Mouse (Mus musculus) heart, embryonic 10.5 days (tissue): Measurements from ENCODE around the gene Vps51. TPM values are rescaled to one million over a fixed set of nuclear protein-coding genes. Genes with fewer than 3 reads are reported as not detected.
"Not testable (repeated sequence)": the region's sequence is repeated elsewhere in the genome, so short reads cannot be mapped to it uniquely, and the experiment has no call there.

Experiments used
- DNase-seq: peaks from one replicate; pipeline ENCODE4 v3.0.0-alpha.2; 2017; ENCODE audit warnings: low spot score
- H3K27ac ChIP-seq: fragments of 300-500 bp; sonication (generic); 2 replicates; pipeline ENCODE4 v1.5.1; 2016; ENCODE audit warnings: mild to moderate bottlenecking
- H3K27me3 ChIP-seq: fragments of 300-500 bp; sonication (generic); 2 replicates; pipeline ENCODE4 v1.6.1; 2016; ENCODE audit warnings: mild to moderate bottlenecking; ENCODE audit not compliant: poor library complexity, insufficient read depth, severe bottlenecking
- H3K36me3 ChIP-seq: fragments of 300-500 bp; sonication (generic); 2 replicates; pipeline ENCODE4 v1.6.1; 2016; ENCODE audit warnings: mild to moderate bottlenecking, moderate library complexity
- H3K4me1 ChIP-seq: fragments of 300-500 bp; sonication (generic); 2 replicates; pipeline ENCODE4 v1.6.1; 2016; ENCODE audit warnings: mild to moderate bottlenecking
- H3K4me3 ChIP-seq: fragments of 300-500 bp; sonication (generic); 2 replicates; pipeline ENCODE4 v1.5.1; 2016; ENCODE audit warnings: mild to moderate bottlenecking, moderate library complexity
- H3K9me3 ChIP-seq: fragments of 300-500 bp; sonication (generic); 2 replicates; pipeline ENCODE4 v1.6.1; 2016; ENCODE audit warnings: mild to moderate bottlenecking, moderate library complexity
- WGBS: fragments of 180-500 bp; shearing (Covaris S2); methylation state at CpG from one replicate; pipeline ENCODE4 v1.1.7; 2016; 5-methylcytosine and 5-hydroxymethylcytosine counted together
- polyA plus RNA-seq: library from polyadenylated mRNA; unstranded; fragments of >200 nt; fragmentation: Nextera tagmentation; extraction: Ambion mirVana; gene quantifications from 2 replicates; pipeline ENCODE4 v1.2.1, GENCODE M21; 2016

The Vps51 gene
- polyA plus RNA-seq, 1 experiment from 2014 or later, result 60.5 TPM

DNA sequence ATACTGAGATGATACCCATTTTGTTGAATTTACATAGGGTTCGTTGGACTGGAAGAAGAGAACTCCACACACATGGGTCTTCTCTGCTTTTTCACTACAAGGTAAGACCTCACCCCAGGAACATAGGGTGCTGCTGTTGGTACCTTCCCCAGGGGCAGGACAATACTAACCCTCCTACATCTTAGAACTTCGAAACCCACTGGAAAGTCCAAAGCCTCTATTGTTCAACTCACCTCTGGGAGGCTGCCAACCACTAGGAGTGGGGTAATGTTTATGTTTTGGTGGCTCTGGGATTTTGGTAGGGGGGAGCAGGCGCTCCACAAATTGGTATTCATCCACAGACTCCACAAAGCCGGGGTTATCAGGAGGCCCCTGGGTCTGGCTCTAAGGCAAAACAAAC lies 20.3 kb downstream of the Vps51 start:
- Histone ChIP-seq H3K27ac (0 out of 2 replicates have a peak overlapping the region, but pooled peaks have one; percentile 96), H3K36me3 (peaks cover 61% of the 10 kb centered on the region), H3K27me3 (no peaks in the 10 kb centered on the region), H3K9me3 (no peaks in the 10 kb centered on the region), H3K4me3 (peak overlapping the region; percentile 91), H3K4me1 (peaks cover 23% of the 10 kb centered on the region)
- WGBS, result 66% methylated on average over 4 of the region's 4 CpGs
- DNase-seq, result no peak

- no peak for DNase-seq
- no peaks in the 10 kb centered on the region for H3K9me3 ChIP-seq
- H3K4me1 ChIP-seq, result peaks cover 17% of the 10 kb centered on the region
- no peaks in the 10 kb centered on the region for H3K27me3 ChIP-seq
- H3K36me3 ChIP-seq, result peaks cover 78% of the 10 kb centered on the region
- 88% methylated on average over 5 of the region's 5 CpGs for whole genome bisulfite sequencing
- H3K4me3 ChIP-seq, result no peak overlapping the region
- H3K27ac ChIP-seq, result no peak overlapping the region
These were observed 22.7 kb downstream of the Vps51 start for GRCm38 (mm10) chr19:6054296-6054695.

GRCm38 (mm10) chr19:6052516-6052915 lies 24.5 kb downstream of the Vps51 start:
- no peak overlapping the region for H3K4me3 ChIP-seq
- H3K27ac ChIP-seq, result no peak overlapping the region
- H3K27me3 ChIP-seq, result no peaks in the 10 kb centered on the region
- H3K9me3 ChIP-seq, result no peaks in the 10 kb centered on the region
- H3K36me3 ChIP-seq, result peaks cover 82% of the 10 kb centered on the region
- DNase-seq, result no peak
- H3K4me1 ChIP-seq, result peaks cover 24% of the 10 kb centered on the region
- whole genome bisulfite sequencing, result 89% methylated on average over 7 of the region's 7 CpGs

DNA sequence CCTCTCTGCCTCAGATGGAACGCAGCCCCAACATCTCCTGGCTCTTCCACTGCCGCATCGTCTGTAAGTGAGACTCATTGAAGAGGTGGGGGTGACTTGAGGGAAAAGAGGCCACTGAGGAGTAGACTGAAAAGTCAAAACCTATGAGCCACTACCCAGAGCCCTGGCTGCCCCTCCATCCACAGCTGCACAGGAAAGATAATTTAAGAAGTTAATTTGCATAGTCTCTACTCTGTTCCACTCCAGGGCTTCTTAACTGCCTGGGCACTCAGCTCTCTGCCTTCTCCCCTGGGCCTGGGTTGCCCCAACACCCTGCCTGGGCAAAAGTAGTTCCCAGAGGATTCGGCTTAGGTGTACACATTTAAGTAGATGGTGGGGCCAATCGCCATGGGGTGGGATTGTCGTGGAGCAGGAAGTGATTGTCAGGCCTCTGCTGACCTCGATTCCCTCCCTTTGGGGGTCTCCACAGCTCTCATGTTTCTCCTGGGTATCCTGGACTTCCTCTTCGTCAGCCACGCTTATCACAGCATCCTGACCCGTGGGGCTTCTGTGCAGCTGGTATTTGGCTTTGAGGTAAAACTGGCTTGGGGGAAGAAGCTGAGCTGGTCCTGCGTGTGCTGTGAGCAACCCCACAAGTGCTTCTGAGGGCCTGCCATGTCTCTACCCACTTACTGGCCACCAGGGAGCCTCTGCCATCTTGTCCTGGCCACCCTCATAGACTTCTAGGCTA lies 28.2 kb downstream of the Vps51 start:
- Histone ChIP-seq H3K4me3 (peak overlapping the region; percentile 86; the same call in 1 of the 2 replicates), H3K27me3 (no peaks in the 10 kb centered on the region), H3K9me3 (no peaks in the 10 kb centered on the region), H3K36me3 (peaks cover 58% of the 10 kb centered on the region), H3K4me1 (peaks cover 22% of the 10 kb centered on the region), H3K27ac (no peak overlapping the region)
- DNase-seq, result no peak
- 77% methylated on average over 11 of the region's 11 CpGs for WGBS

- Histone ChIP-seq H3K4me3 (peak overlapping the region; percentile 86), H3K4me1 (peaks cover 22% of the 10 kb centered on the region), H3K27ac (peak overlapping the region; percentile 94), H3K27me3 (no peaks in the 10 kb centered on the region), H3K36me3 (peaks cover 48% of the 10 kb centered on the region), H3K9me3 (no peaks in the 10 kb centered on the region)
- 80% methylated on average over 8 of the region's 8 CpGs for WGBS
- no peak for DNase-seq
These were observed 29.2 kb downstream of the Vps51 start for GRCm38 (mm10) chr19:6047899-6048166.

GRCm38 (mm10) chr19:6047154-6047898 lies 29.7 kb downstream of the Vps51 start:
- Histone ChIP-seq H3K9me3 (no peaks in the 10 kb centered on the region), H3K27ac (peak overlapping the region; percentile 94), H3K4me3 (peak overlapping the region; percentile 86), H3K4me1 (peaks cover 22% of the 10 kb centered on the region), H3K36me3 (peaks cover 43% of the 10 kb centered on the region), H3K27me3 (no peaks in the 10 kb centered on the region)
- WGBS, result 2% methylated on average over 43 of the region's 44 CpGs
- DNase-seq, result no peak

DNA sequence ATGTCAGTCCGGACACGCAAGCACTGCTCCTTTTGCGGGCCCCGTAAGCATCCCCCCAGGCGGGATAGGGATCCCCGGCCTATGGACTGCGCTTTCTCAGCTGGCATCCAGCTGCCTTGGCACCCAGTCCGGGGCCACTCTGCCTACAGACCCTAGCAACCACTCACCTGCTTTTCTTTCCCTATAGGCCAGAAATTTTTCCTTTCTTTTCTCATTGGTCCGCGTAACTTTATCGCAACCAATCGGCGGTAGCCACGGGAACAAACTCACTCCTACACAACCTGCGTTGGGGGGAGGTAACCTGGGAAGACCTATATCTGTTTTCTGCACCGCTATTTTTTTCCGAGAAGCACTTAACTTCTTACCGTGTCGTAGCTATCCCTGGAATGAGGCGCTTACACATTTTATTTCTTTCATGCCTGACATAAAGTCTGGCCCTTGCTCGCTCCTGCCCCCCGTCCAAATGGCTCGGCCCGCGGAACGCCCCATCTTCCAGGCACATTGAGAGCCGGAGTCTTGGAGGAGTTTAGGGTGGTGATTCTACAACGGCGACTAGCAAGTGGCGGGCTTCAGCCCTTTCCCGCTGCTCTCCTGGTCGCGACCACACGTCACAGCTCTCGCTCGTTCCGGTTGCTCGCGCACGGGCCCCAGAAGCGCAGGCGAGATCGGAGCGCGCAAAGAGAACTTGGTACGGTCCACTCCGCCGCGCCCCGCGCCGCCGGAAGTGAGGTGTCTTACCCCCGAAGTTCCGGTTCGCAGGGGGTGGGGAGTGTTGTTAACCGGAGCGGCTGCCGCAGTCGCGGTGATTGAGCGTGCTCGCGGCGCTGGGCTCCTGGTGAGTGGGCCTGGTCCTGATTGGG lies 30.5 kb downstream of the Vps51 start, which contains the start of gene Syvn1:
Gene Syvn1, plus strand, starts transcription at position 283 of the 860 bp plus-strand sequence.
- H3K9me3 ChIP-seq, result no peaks in the 10 kb centered on the region
- H3K36me3 ChIP-seq, result peaks cover 35% of the 10 kb centered on the region
- peak within 1 kb of the TSS; percentile 86 for H3K4me3 ChIP-seq
- under 1% methylated on average over 65 of the region's 65 CpGs for WGBS
- H3K27me3 ChIP-seq, result no peaks in the 10 kb centered on the region
- H3K4me1 ChIP-seq, result peaks cover 22% of the 10 kb centered on the region
- peak; percentile 96 for DNase-seq
- peak within 1 kb of the TSS; percentile 94 for H3K27ac ChIP-seq

DNA sequence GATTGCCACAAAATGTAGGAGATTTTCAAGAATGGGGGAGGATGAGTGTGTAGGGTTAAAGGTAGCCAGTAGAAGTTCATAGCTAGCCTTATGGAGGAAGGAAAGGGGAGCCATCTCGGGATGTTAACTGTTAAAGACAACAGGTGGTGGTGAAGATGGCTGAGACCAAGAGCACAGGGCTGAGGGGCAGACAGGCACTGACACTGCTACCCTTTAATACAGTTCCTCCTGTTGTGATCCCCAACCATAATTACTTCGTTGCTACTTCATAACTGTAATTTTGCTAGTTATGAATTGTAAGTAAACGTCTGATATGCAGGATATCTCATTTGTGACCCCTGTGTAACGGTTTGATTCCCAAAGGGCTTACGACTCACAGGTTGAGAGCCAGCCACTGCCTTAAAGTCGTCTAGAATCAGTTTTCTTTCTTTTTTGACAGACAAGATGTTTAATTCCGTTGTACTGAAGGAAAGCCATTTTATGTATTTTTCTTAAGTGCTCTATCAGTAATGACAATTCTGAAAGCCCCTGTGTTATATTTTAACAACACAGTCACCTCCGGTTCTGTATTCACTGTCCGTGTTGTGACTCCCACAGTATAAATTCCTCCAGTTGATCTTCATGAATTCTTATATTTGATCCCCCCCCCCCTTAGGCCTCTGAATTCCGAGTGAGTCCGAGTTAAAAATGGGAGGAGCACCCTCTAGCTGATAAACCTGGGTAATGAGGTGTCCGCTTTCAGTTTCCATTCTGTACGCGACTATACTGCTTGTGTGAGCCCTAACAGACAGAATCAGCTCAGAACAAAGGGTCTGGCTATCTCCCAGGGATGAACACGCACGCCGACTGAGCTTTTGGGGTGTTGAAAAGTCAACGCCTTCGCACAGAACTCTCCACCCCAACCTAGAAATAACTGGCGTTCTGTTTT lies 31.4 kb downstream of the Vps51 start:
- Histone ChIP-seq H3K4me1 (peaks cover 22% of the 10 kb centered on the region), H3K9me3 (no peaks in the 10 kb centered on the region), H3K4me3 (peak overlapping the region; percentile 86), H3K27ac (peak overlapping the region; percentile 94), H3K36me3 (peaks cover 26% of the 10 kb centered on the region), H3K27me3 (no peaks in the 10 kb centered on the region)
- WGBS, result 19% methylated on average over 20 of the region's 20 CpGs
- DNase-seq, result no peak

DNA sequence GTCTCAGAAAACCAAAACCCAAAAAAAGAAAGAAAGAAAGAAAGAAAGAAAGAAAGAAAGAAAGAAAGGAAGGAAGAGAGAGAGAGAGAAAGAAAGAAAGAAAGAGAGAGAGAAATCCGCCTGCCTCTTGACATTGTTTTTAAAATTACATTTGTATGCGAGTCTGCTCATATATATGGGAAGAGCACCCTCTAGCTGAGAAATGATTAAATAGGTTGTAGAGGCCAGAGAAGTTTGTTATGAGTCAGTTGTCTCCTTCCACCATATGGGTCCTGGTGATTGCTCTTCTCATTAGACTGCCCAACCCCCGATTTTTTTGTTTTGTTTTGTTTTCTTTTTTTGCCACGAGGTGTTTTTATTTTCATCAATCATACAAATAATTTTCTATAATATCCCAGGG lies 32.9 kb downstream of the Vps51 start:
- DNase-seq, H3K27me3 ChIP-seq, H3K9me3 ChIP-seq, H3K4me3 ChIP-seq, H3K27ac ChIP-seq: not testable (repeated sequence)
- Histone ChIP-seq H3K4me1 (peaks cover 22% of the 10 kb centered on the region), H3K36me3 (peaks cover 11% of the 10 kb centered on the region)
- WGBS, result 72% methylated on average over 4 of the region's 4 CpGs

DNA sequence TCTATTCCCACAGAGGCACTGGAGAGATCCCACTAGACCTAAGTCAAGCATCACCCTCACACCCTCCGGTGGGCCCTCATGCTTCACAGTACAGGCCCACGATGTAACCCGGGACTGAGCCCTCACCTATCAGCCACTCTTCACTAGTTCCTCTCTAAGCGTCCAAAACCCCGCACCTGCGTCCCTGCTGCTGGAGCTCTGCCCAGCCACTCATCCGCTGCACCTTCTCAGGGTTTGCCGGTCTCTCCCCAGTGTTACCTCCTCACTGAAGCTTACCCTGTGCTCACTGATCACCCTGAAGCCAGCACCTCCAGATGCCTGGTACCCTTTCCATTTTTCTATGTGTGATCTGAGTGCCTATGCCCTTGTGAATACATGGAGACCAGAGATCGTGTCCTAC lies 34.7 kb downstream of the Vps51 start:
- peaks cover 6% of the 10 kb centered on the region for H3K4me1 ChIP-seq
- H3K36me3 ChIP-seq, result no peaks in the 10 kb centered on the region
- no peak for DNase-seq
- H3K27me3 ChIP-seq, result no peaks in the 10 kb centered on the region
- WGBS, result 81% methylated on average over 9 of the region's 9 CpGs
- H3K27ac ChIP-seq, result no peak overlapping the region
- H3K9me3 ChIP-seq, result no peaks in the 10 kb centered on the region
- no peak overlapping the region for H3K4me3 ChIP-seq

GRCm38 (mm10) chr19:6040002-6040401 lies 37.0 kb downstream of the Vps51 start:
- no peak for DNase-seq
- H3K27me3 ChIP-seq, result no peaks in the 10 kb centered on the region
- H3K36me3 ChIP-seq, result no peaks in the 10 kb centered on the region
- peaks cover under 1% of the 10 kb centered on the region; the same call in 1 of the 2 replicates for H3K4me1 ChIP-seq
- H3K27ac ChIP-seq, result no peak overlapping the region
- no peaks in the 10 kb centered on the region for H3K9me3 ChIP-seq
- no peak overlapping the region for H3K4me3 ChIP-seq

DNA sequence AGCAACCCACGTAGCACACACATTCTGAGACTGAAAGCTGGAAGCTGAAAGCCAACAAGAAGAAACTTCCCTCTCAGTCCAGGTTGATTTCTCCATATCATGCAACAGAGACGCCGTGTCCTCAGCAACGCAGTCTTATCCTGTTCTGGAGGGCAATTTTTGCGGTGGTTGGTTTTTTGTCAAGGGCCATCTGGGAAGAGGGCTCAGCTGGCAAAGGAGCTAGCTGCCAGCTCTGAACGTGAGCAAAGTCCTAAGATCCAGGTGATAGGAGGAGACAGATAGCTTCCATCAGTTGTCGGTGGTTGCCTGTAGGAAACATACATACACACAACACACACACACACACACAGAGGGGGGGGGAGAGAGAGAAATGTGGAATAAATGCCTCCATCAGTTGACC lies 38.7 kb downstream of the Vps51 start:
- H3K27ac ChIP-seq, result no peak overlapping the region
- no peak for DNase-seq
- 79% methylated on average over 7 of the region's 7 CpGs for WGBS
- no peaks in the 10 kb centered on the region for H3K4me1 ChIP-seq
- no peak overlapping the region for H3K4me3 ChIP-seq
- no peaks in the 10 kb centered on the region for H3K27me3 ChIP-seq
- H3K9me3 ChIP-seq, result no peaks in the 10 kb centered on the region
- no peaks in the 10 kb centered on the region for H3K36me3 ChIP-seq
